Mouse (Mus musculus) kidney, adult 2 months (tissue): ENCODE measurements around the gene Hba-a2.

Experiments
- CTCF ChIP-seq: fragments of 200-500 bp; conservative IDR thresholded peaks from 2 replicates; pipeline ENCODE4 v1.5.1; 2011; ENCODE audit warnings: low read depth, mild to moderate bottlenecking, control low read depth, low read length, moderate library complexity, mixed read lengths; ENCODE audit not compliant: insufficient read depth, insufficient read length
- POLR2A ChIP-seq: fragments of 200-500 bp; IDR thresholded peaks from one replicate; pipeline ENCODE4 v1.6.1; 2011; ENCODE audit warnings: low read depth, low read length, control low read depth

DNA sequence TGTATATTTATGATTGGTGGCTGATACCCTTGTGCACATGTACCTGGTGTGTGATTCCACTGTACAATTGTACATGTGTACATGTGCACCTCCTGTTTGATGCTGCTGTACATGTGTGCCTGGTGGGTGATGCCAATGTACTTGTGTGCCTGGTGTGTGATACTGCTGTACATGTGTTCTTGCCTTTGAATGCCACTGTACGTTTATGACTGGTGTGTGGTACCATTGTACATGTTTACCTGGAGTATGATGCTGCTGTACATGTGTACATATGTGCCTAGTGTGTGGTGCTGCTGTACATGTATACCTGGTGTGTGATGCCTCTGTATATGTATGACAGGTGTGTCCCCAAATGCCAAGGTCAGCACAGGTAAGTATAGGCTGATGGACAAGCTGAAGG is 5.2 kb downstream of the Hba-a2 start:
- TF ChIP-seq CTCF (no peak), POLR2A (no peak)
